Mouse (Mus musculus): ENCODE measurements around the gene Smg6.

GRCm38 (mm10) chr11:74965516-74965915 is 39.9 kb downstream of the Smg6 start:
- TF ChIP-seq CTCF (IDR thresholded peaks at IDR 0.05; ENCODE audit: insufficient read depth, low read length) (no peak), POLR2A (IDR thresholded peaks at IDR 0.05; ENCODE audit: borderline replicate concordance, extremely low read depth, low read depth, low read length) (no peak)

All from lung, adult 2 months (tissue).